Mouse (Mus musculus) liver, adult 2 months (tissue): ENCODE results near the gene Dis3l2.

Experiments
- CTCF ChIP-seq: fragments of 200-500 bp; IDR thresholded peaks from 2 replicates; pipeline ENCODE4 v1.5.1; 2011; ENCODE audit warnings: low read depth, low read length, control low read depth
- POLR2A ChIP-seq: fragments of 200-500 bp; IDR thresholded peaks from 2 replicates; pipeline ENCODE4 v1.6.1; 2011; ENCODE audit warnings: low read length, control low read depth; ENCODE audit not compliant: insufficient read depth; ENCODE audit errors: extremely low read depth

DNA sequence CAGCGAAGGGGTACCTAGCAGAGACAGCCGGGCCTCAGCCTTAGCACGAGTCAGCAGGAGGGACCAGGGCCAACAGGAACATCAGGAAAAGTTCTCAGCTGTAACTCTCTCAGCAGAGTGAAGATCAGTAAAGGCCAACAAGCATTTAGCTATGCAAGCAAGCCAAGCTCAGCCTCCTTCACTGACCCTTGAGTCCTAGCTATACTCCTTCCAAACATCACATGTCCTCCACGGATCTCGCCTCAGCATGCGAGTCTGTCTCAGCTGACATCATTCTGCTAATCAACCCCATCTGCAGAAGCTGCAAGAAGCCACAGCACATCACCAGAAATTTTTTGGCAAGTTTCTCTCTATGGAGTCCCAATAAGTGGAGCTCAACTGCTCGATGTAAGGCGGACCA, 370.2 kb downstream of the Dis3l2 start:
- TF ChIP-seq CTCF (no peak), POLR2A (no peak)
